Mouse (Mus musculus) stomach, embryonic 16.5 days (tissue): ENCODE measurements around the gene Gm17581. TPM values are rescaled to one million over a fixed set of nuclear protein-coding genes. Genes with fewer than 3 reads are reported as not detected.
"Not testable (repeated sequence)": the region's sequence is repeated elsewhere in the genome, so short reads cannot be mapped to it uniquely, and the experiment has no call there.

Experiments
- ATAC-seq: fragments of 200-750 bp; cut with Nextera tagmentation; 2 replicates; pipeline ENCODE4 v1.8.0; 2017; ENCODE audit warnings: moderate number of reproducible peaks, moderate TSS enrichment; ENCODE audit not compliant: insufficient read depth, low FRiP score
- H3K27ac ChIP-seq: fragments of 300-500 bp; sonication (generic); 2 replicates; pipeline ENCODE4 v1.5.1; 2014; ENCODE audit warnings: low read length
- H3K27me3 ChIP-seq: fragments of 300-500 bp; sonication (generic); 2 replicates; pipeline ENCODE4 v1.6.1; 2014; ENCODE audit warnings: low read length, control low read depth, mixed read lengths; ENCODE audit not compliant: control insufficient read depth, insufficient read depth
- H3K36me3 ChIP-seq: fragments of 300-500 bp; sonication (generic); 2 replicates; pipeline ENCODE4 v1.6.1; 2014; ENCODE audit warnings: low read length; ENCODE audit not compliant: control insufficient read depth, insufficient read depth
- H3K4me1 ChIP-seq: fragments of 300-500 bp; sonication (generic); 2 replicates; pipeline ENCODE4 v1.6.1; 2014; ENCODE audit warnings: low read length, control low read depth, mixed read lengths; ENCODE audit not compliant: control insufficient read depth, insufficient read depth
- H3K4me2 ChIP-seq: fragments of 300-500 bp; sonication (generic); 2 replicates; pipeline ENCODE4 v1.6.1; 2014; ENCODE audit warnings: low read depth, low read length, mixed read lengths
- H3K4me3 ChIP-seq: fragments of 300-500 bp; sonication (generic); replicated peaks from 2 replicates; pipeline ENCODE4 v1.5.1; 2014; ENCODE audit warnings: mild to moderate bottlenecking, low read length
- H3K9ac ChIP-seq: fragments of 300-500 bp; sonication (generic); 2 replicates; pipeline ENCODE4 v1.6.1; 2014; ENCODE audit warnings: low read length
- H3K9me3 ChIP-seq: fragments of 300-500 bp; sonication (generic); replicated peaks from 2 replicates; pipeline ENCODE4 v1.6.1; 2016; ENCODE audit warnings: low read length, control low read depth; ENCODE audit not compliant: control insufficient read depth
- WGBS: fragments of 180-500 bp; shearing (Covaris S2); extraction: QIAGEN DNeasy Blood & Tissue Kit; methylation state at CpG from one replicate; pipeline ENCODE4 v1.1.7; 2014; 5-methylcytosine and 5-hydroxymethylcytosine counted together
- polyA plus RNA-seq: library from polyadenylated mRNA; unstranded; fragments of >200 nt; fragmentation: Nextera tagmentation; extraction: Ambion mirVana; gene quantifications from 2 replicates; pipeline ENCODE4 v1.2.1, GENCODE M21; 2015

The Gm17581 gene
- polyA plus RNA-seq, 1 experiment from 2014 or later = not detected

- H3K9me3 ChIP-seq, H3K4me1 ChIP-seq, H3K4me3 ChIP-seq, H3K4me2 ChIP-seq, H3K36me3 ChIP-seq, ATAC-seq, H3K27ac ChIP-seq, H3K9ac ChIP-seq, H3K27me3 ChIP-seq: not testable (repeated sequence)
- 85% methylated on average over 6 of the region's 6 CpGs for WGBS
These were observed 37.2 kb downstream of the Gm17581 start for GRCm38 (mm10) chr2:155698443-155698842.

GRCm38 (mm10) chr2:155696851-155697250 is 38.8 kb downstream of the Gm17581 start:
- H3K9me3 ChIP-seq = no peaks in the 10 kb centered on the region
- no peak overlapping the region for H3K4me3 ChIP-seq
- 65% methylated on average over 7 of the region's 7 CpGs for WGBS
- no peak overlapping the region for H3K9ac ChIP-seq
- H3K36me3 ChIP-seq = no peaks in the 10 kb centered on the region
- H3K4me1 ChIP-seq = no peaks in the 10 kb centered on the region
- no peak overlapping the region for H3K27ac ChIP-seq
- H3K27me3 ChIP-seq = no peaks in the 10 kb centered on the region
- H3K4me2 ChIP-seq = no peak overlapping the region
- no peak for ATAC-seq

GRCm38 (mm10) chr2:155696091-155696558 is 39.5 kb downstream of the Gm17581 start:
- Histone ChIP-seq H3K36me3 (no peaks in the 10 kb centered on the region), H3K27me3 (no peaks in the 10 kb centered on the region), H3K4me3 (no peak overlapping the region), H3K9me3 (no peaks in the 10 kb centered on the region), H3K4me2 (no peak overlapping the region), H3K27ac (no peak overlapping the region), H3K4me1 (peaks cover 3% of the 10 kb centered on the region), H3K9ac (no peak overlapping the region)
- WGBS = 22% methylated on average over 7 of the region's 7 CpGs
- ATAC-seq = no peak

GRCm38 (mm10) chr2:155695316-155695715 is 40.4 kb downstream of the Gm17581 start:
- no peaks in the 10 kb centered on the region for H3K36me3 ChIP-seq
- H3K4me3 ChIP-seq = no peak overlapping the region
- H3K4me1 ChIP-seq = peaks cover 11% of the 10 kb centered on the region
- 65% methylated on average over 3 of the region's 3 CpGs for WGBS
- H3K27me3 ChIP-seq = no peaks in the 10 kb centered on the region
- no peak overlapping the region for H3K27ac ChIP-seq
- ATAC-seq = no peak
- H3K9ac ChIP-seq = no peak overlapping the region
- no peaks in the 10 kb centered on the region for H3K9me3 ChIP-seq
- H3K4me2 ChIP-seq = no peak overlapping the region

- Histone ChIP-seq H3K4me1 (peaks cover 13% of the 10 kb centered on the region), H3K9ac (no peak overlapping the region)
These were observed 41.1 kb downstream of the Gm17581 start for GRCm38 (mm10) chr2:155694564-155694963.

GRCm38 (mm10) chr2:155693136-155693535 is 42.5 kb downstream of the Gm17581 start:
- no peak overlapping the region for H3K4me3 ChIP-seq
- 79% methylated on average over 4 of the region's 4 CpGs for WGBS
- peaks cover 17% of the 10 kb centered on the region for H3K4me1 ChIP-seq
- no peak overlapping the region for H3K4me2 ChIP-seq
- ATAC-seq = no peak
- no peak overlapping the region for H3K27ac ChIP-seq
- H3K27me3 ChIP-seq = no peaks in the 10 kb centered on the region
- H3K36me3 ChIP-seq = no peaks in the 10 kb centered on the region
- no peak overlapping the region for H3K9ac ChIP-seq
- no peaks in the 10 kb centered on the region for H3K9me3 ChIP-seq

More at GRCm38 (mm10) chr2:155694564-155694963, 41.1 kb downstream of the Gm17581 start:
- Histone ChIP-seq H3K9me3 (no peaks in the 10 kb centered on the region), H3K4me2 (no peak overlapping the region), H3K36me3 (no peaks in the 10 kb centered on the region), H3K4me3 (no peak overlapping the region), H3K27ac (no peak overlapping the region), H3K27me3 (no peaks in the 10 kb centered on the region)
- WGBS = 64% methylated on average over 2 of the region's 2 CpGs
- ATAC-seq = no peak

- Histone ChIP-seq H3K4me3 (peak within 1 kb of the TSS; percentile 98), H3K4me2 (peak within 1 kb of the TSS; percentile 85), H3K27ac (peak within 1 kb of the TSS; percentile 89), H3K9me3 (no peaks in the 10 kb centered on the region), H3K27me3 (no peaks in the 10 kb centered on the region), H3K9ac (peak within 1 kb of the TSS; percentile 97), H3K4me1 (peaks cover 17% of the 10 kb centered on the region), H3K36me3 (no peaks in the 10 kb centered on the region)
- peak; percentile 97 for ATAC-seq
- under 1% methylated on average over 69 of the region's 72 CpGs for WGBS
These were observed 43.8 kb downstream of the Gm17581 start, which contains the start of gene Trpc4ap for GRCm38 (mm10) chr2:155691723-155692493. Gene Trpc4ap (minus strand): TSS chr2:155692384.

- peaks cover 17% of the 10 kb centered on the region for H3K4me1 ChIP-seq
- no peaks in the 10 kb centered on the region for H3K9me3 ChIP-seq
- no peaks in the 10 kb centered on the region for H3K27me3 ChIP-seq
- H3K4me2 ChIP-seq = peak overlapping the region; percentile 85
- 2% methylated on average over 8 of the region's 8 CpGs for WGBS
- H3K4me3 ChIP-seq = peak overlapping the region; percentile 98
- H3K9ac ChIP-seq = peak overlapping the region; percentile 97
- H3K36me3 ChIP-seq = no peaks in the 10 kb centered on the region
- no peak for ATAC-seq
- peak overlapping the region; percentile 89 for H3K27ac ChIP-seq
These were observed 44.3 kb downstream of the Gm17581 start for GRCm38 (mm10) chr2:155691336-155691722.

- no peaks in the 10 kb centered on the region for H3K27me3 ChIP-seq
- no peaks in the 10 kb centered on the region for H3K36me3 ChIP-seq
- WGBS = 76% methylated on average over 4 of the region's 4 CpGs
- H3K4me2 ChIP-seq = no peak overlapping the region
- ATAC-seq = no peak
- H3K9ac ChIP-seq = no peak overlapping the region
- H3K4me3 ChIP-seq = no peak overlapping the region
- H3K9me3 ChIP-seq = no peaks in the 10 kb centered on the region
- no peak overlapping the region for H3K27ac ChIP-seq
- peaks cover 17% of the 10 kb centered on the region for H3K4me1 ChIP-seq
These were observed 46.5 kb downstream of the Gm17581 start for GRCm38 (mm10) chr2:155689211-155689610.
